Mouse (Mus musculus): ENCODE data around the gene Ccdc160.

- TF ChIP-seq POLR2A (IDR thresholded peaks at IDR 0.05; ENCODE audit: control insufficient read depth in 1 of 2, insufficient read depth in 1 of 2, low read depth in 1 of 2, low read length in 2 of 2, poor library complexity in 1 of 2) (no peak), MYC (IDR thresholded peaks at IDR 0.05; ENCODE audit: low read depth, low read length) (no peak), CTCF (IDR thresholded peaks at IDR 0.05 in 2 of 3, conservative IDR thresholded peaks at IDR 0.05 in 1 of 3; ENCODE audit: control insufficient read depth in 1 of 3, insufficient read depth in 1 of 3, low read depth in 2 of 3, low read length in 3 of 3, poor library complexity in 1 of 3, severe bottlenecking in 1 of 3) (no peak), HCFC1 (IDR thresholded peaks at IDR 0.05; ENCODE audit: low read depth, low read length) (no peak), ETS1 (IDR thresholded peaks at IDR 0.05; ENCODE audit: low read depth, low read length) (no peak), MXI1 (IDR thresholded peaks at IDR 0.05; ENCODE audit: low read depth, low read length) (no peak), NELFE (IDR thresholded peaks at IDR 0.05; ENCODE audit: low read depth, low read length) (no peak), EP300 (IDR thresholded peaks at IDR 0.05; ENCODE audit: low read depth in 1 of 2, low read length in 2 of 2) (no peak), ELF1 (IDR thresholded peaks at IDR 0.05; ENCODE audit: low read depth, low read length) (no peak)
These were observed 45.5 kb upstream of the Ccdc160 start for GRCm38 (mm10) chrX:52745462-52745861.

All from MEL (cell line).